Mouse (Mus musculus): ENCODE measurements around the gene Nanog. TPM values are rescaled to one million over a fixed set of nuclear protein-coding genes. Genes with fewer than 3 reads are reported as not detected.
A peak's percentile ranks its signal among the peaks of the same experiment; 100 is the strongest.

Nanog gene
- total and polyA plus RNA-seq, 3 experiments: 0.27 TPM; not detected in 2

DNA sequence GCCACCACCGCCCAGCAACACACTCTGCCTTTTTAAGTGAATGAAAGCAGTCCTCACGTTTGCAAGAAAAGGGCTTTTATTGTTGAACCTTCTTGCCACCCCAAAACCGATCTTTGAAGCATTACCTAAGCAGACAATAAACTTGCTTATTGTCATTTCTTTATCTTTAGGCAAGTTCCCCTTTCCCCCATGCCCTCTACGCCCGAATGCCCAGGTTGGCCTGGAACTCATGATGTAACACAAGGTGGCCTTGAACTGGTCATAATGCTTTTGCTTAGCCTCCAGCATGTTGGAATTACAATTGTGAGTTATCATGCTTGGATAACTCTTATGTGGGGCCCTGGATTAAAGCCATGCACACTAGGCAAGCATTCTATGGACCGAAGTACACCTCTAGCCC, 43.3 kb downstream of the Nanog start:
- no peaks in the 10 kb centered on the region for H3K4me1 ChIP-seq (ENCODE audit: insufficient read depth, low read depth, low read length)
- H3K36me3 ChIP-seq (replicated peaks): no peaks in the 10 kb centered on the region
- DNase-seq (ENCODE audit: low spot score): no peak
- no peaks in the 10 kb centered on the region for H3K27me3 ChIP-seq (ENCODE audit: insufficient read depth, low read length)
- no peaks in the 10 kb centered on the region for H3K9me3 ChIP-seq (replicated peaks)
- no peak for TF ChIP-seq GATA2 (IDR thresholded peaks at IDR 0.05; ENCODE audit: borderline replicate concordance, low read depth, low read length)
- no peak for TF ChIP-seq TAL1 (conservative IDR thresholded peaks at IDR 0.05; ENCODE audit: low read depth, low read length)
- no peak for TF ChIP-seq GATA1 (IDR thresholded peaks at IDR 0.05; ENCODE audit: borderline replicate concordance, low read length)
- TF ChIP-seq POLR2AphosphoS5 (IDR thresholded peaks at IDR 0.05; ENCODE audit: insufficient replicate concordance, low read depth, low read length): no peak
- TF ChIP-seq CTCF (IDR thresholded peaks at IDR 0.05; ENCODE audit: low read depth, low read length): no peak
- H3K4me3 ChIP-seq (ENCODE audit: low read depth, low read length): no peak overlapping the region
- no peak for ATAC-seq (ENCODE audit: extremely low read depth, insufficient number of reproducible peaks, low FRiP score, poor library complexity, severe bottlenecking)

- H3K4me1 ChIP-seq (ENCODE audit: insufficient read depth, low read depth, low read length): no peaks in the 10 kb centered on the region
These were observed 48.6 kb downstream of the Nanog start for GRCm38 (mm10) chr6:122755913-122756312.

DNA sequence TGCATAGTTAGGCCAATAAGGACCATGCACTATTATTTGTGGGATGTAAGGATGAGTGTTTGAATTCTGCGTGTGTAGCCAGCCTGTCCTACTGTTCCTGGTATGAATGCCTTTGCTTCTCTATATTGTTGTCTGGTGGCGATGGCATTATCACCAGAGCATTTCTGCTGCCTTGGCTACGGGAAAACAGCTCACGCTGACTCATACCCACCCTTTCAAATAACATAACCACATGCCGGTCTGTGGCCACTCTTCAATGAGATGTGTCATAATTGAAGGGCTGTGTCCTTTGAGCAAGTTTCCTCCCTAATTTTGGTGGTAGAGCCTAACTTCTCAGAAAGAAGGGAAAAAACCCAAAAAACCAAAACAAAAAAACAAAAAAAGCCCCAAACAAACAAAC, 51.4 kb downstream of the Nanog start:
- Histone ChIP-seq H3K36me3 (replicated peaks) (no peaks in the 10 kb centered on the region), H3K27me3 (ENCODE audit: insufficient read depth, low read length) (no peaks in the 10 kb centered on the region), H3K4me3 (ENCODE audit: low read depth, low read length) (no peak overlapping the region), H3K4me1 (ENCODE audit: insufficient read depth, low read depth, low read length) (peaks cover 13% of the 10 kb centered on the region), H3K9me3 (replicated peaks) (no peaks in the 10 kb centered on the region)
- DNase-seq (ENCODE audit: low spot score): no peak
- ATAC-seq (ENCODE audit: extremely low read depth, insufficient number of reproducible peaks, low FRiP score, poor library complexity, severe bottlenecking): peak; percentile 17; the same call in 1 of the 2 replicates
- TF ChIP-seq TAL1 (conservative IDR thresholded peaks at IDR 0.05; ENCODE audit: low read depth, low read length) (no peak), GATA1 (IDR thresholded peaks at IDR 0.05; ENCODE audit: borderline replicate concordance, low read length) (no peak), GATA2 (IDR thresholded peaks at IDR 0.05; ENCODE audit: borderline replicate concordance, low read depth, low read length) (no peak), POLR2AphosphoS5 (IDR thresholded peaks at IDR 0.05; ENCODE audit: insufficient replicate concordance, low read depth, low read length) (no peak), CTCF (IDR thresholded peaks at IDR 0.05; ENCODE audit: low read depth, low read length) (no peak)

More at GRCm38 (mm10) chr6:122755913-122756312, 48.6 kb downstream of the Nanog start:
- DNase-seq (ENCODE audit: low spot score) (no peak), ATAC-seq (ENCODE audit: extremely low read depth, insufficient number of reproducible peaks, low FRiP score, poor library complexity, severe bottlenecking) (no peak)
- Histone ChIP-seq H3K4me3 (ENCODE audit: low read depth, low read length) (no peak overlapping the region), H3K36me3 (replicated peaks) (no peaks in the 10 kb centered on the region), H3K9me3 (replicated peaks) (no peaks in the 10 kb centered on the region), H3K27me3 (ENCODE audit: insufficient read depth, low read length) (no peaks in the 10 kb centered on the region)
- TF ChIP-seq POLR2AphosphoS5 (IDR thresholded peaks at IDR 0.05; ENCODE audit: insufficient replicate concordance, low read depth, low read length) (no peak), CTCF (IDR thresholded peaks at IDR 0.05; ENCODE audit: low read depth, low read length) (no peak), GATA2 (IDR thresholded peaks at IDR 0.05; ENCODE audit: borderline replicate concordance, low read depth, low read length) (no peak)

GRCm38 (mm10) chr6:122761011-122761599, 53.8 kb downstream of the Nanog start:
- Histone ChIP-seq H3K27me3 (ENCODE audit: insufficient read depth, low read length) (peaks cover 7% of the 10 kb centered on the region; the same call in 1 of the 2 replicates), H3K36me3 (replicated peaks) (no peaks in the 10 kb centered on the region), H3K4me3 (ENCODE audit: low read depth, low read length) (peak overlapping the region; percentile 41; the same call in 1 of the 2 replicates), H3K9me3 (replicated peaks) (no peaks in the 10 kb centered on the region), H3K4me1 (ENCODE audit: insufficient read depth, low read depth, low read length) (peaks cover 24% of the 10 kb centered on the region)
- DNase-seq (ENCODE audit: low spot score) (no peak), ATAC-seq (ENCODE audit: extremely low read depth, insufficient number of reproducible peaks, low FRiP score, poor library complexity, severe bottlenecking) (0 out of 2 replicates have a peak, but pooled peaks have one; percentile 18)
- TF ChIP-seq GATA2 (IDR thresholded peaks at IDR 0.05; ENCODE audit: borderline replicate concordance, low read depth, low read length) (no peak), POLR2AphosphoS5 (IDR thresholded peaks at IDR 0.05; ENCODE audit: insufficient replicate concordance, low read depth, low read length) (no peak), GATA1 (IDR thresholded peaks at IDR 0.05; ENCODE audit: borderline replicate concordance, low read length) (no peak), TAL1 (conservative IDR thresholded peaks at IDR 0.05; ENCODE audit: low read depth, low read length) (no peak), CTCF (IDR thresholded peaks at IDR 0.05; ENCODE audit: low read depth, low read length) (no peak)

- Histone ChIP-seq H3K9me3 (replicated peaks) (no peaks in the 10 kb centered on the region), H3K4me3 (ENCODE audit: low read depth, low read length) (no peak overlapping the region), H3K36me3 (replicated peaks) (no peaks in the 10 kb centered on the region), H3K4me1 (ENCODE audit: insufficient read depth, low read depth, low read length) (peaks cover 24% of the 10 kb centered on the region), H3K27me3 (ENCODE audit: insufficient read depth, low read length) (peaks cover 7% of the 10 kb centered on the region; the same call in 1 of the 2 replicates)
- ATAC-seq (ENCODE audit: extremely low read depth, insufficient number of reproducible peaks, low FRiP score, poor library complexity, severe bottlenecking) (no peak), DNase-seq (ENCODE audit: low spot score) (no peak)
- TF ChIP-seq CTCF (IDR thresholded peaks at IDR 0.05; ENCODE audit: low read depth, low read length) (no peak), GATA2 (IDR thresholded peaks at IDR 0.05; ENCODE audit: borderline replicate concordance, low read depth, low read length) (no peak), GATA1 (IDR thresholded peaks at IDR 0.05; ENCODE audit: borderline replicate concordance, low read length) (no peak), POLR2AphosphoS5 (IDR thresholded peaks at IDR 0.05; ENCODE audit: insufficient replicate concordance, low read depth, low read length) (no peak), TAL1 (conservative IDR thresholded peaks at IDR 0.05; ENCODE audit: low read depth, low read length) (no peak)
These were observed 54.6 kb downstream of the Nanog start for GRCm38 (mm10) chr6:122761901-122762300.

DNA sequence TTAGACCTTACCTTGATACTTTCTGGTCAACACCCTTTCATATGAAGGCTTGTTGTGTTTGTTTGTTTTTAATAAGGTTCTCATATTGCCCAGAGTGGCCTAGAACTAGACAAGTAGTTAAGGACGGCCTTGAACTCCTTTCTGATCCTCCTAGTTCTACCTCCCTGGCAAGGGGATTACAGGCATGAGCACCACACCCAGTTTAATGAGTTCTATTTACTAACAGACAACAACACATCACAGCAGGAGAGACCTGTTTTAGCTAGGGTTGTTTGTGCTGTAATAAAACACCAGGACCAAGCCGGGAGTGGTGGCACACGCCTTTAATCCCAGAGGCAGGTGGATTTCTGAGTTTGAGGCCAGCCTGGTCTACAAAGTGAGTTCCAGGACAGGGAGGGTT, 55.2 kb downstream of the Nanog start:
- no peak overlapping the region for H3K4me3 ChIP-seq (ENCODE audit: low read depth, low read length)
- H3K9me3 ChIP-seq (replicated peaks): no peaks in the 10 kb centered on the region
- H3K27me3 ChIP-seq (ENCODE audit: insufficient read depth, low read length): peaks cover 7% of the 10 kb centered on the region; the same call in 1 of the 2 replicates
- H3K4me1 ChIP-seq (ENCODE audit: insufficient read depth, low read depth, low read length): peaks cover 24% of the 10 kb centered on the region
- no peak for ATAC-seq (ENCODE audit: extremely low read depth, insufficient number of reproducible peaks, low FRiP score, poor library complexity, severe bottlenecking)
- TF ChIP-seq CTCF (IDR thresholded peaks at IDR 0.05; ENCODE audit: low read depth, low read length) (no peak), GATA2 (IDR thresholded peaks at IDR 0.05; ENCODE audit: borderline replicate concordance, low read depth, low read length) (no peak), TAL1 (conservative IDR thresholded peaks at IDR 0.05; ENCODE audit: low read depth, low read length) (no peak)
- no peak for DNase-seq (ENCODE audit: low spot score)
- H3K36me3 ChIP-seq (replicated peaks): no peaks in the 10 kb centered on the region

Data from G1E (cell line).